ENCODE assay signal across 32 mouse cellular contexts in the genomic region with DNA sequence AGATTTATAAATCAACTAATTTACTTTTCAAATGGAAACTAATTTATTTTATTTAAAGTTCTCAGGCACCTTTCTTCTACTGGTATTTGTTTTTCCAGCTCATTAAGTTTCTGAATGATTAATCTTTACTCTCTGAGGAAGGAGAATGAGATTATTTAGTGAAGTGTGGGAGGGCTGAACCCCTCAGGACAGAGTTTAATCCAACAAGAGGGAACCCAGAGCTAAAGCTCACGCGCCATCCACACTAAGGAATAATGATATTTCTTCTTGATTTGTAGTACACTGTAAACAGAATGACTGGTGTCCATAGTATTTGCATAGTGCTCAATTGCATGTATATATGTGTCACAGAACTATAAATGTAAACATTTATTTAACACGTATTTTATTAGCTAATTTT.
"Had no signal": no experiment of that assay in that cellular context is flagged by ENCODE, and none has a peak within 500 bp of the region (broad histone marks: within the 10 kb centered on the region; RNA-seq: fewer than 3 reads in every experiment).

No protein-coding gene starts in this region.

- H3K36me3 ChIP-seq: heart, embryonic 10.5 days; heart, embryonic 12.5 days; heart, embryonic 13.5 days; heart, embryonic 15.5 days; hindbrain, embryonic 10.5 days; hindbrain, embryonic 12.5 days; hindbrain, embryonic 13.5 days; hindbrain, embryonic 15.5 days; intestine, embryonic 15.5 days had no signal

- H3K27me3 ChIP-seq: heart, embryonic 12.5 days; heart, embryonic 13.5 days; heart, embryonic 15.5 days; hindbrain, embryonic 12.5 days; hindbrain, embryonic 13.5 days; hindbrain, embryonic 15.5 days; intestine, embryonic 15.5 days had no signal

- H3K4me2 ChIP-seq: heart, embryonic 11.5 days; heart, embryonic 12.5 days; heart, embryonic 13.5 days; heart, embryonic 15.5 days; hindbrain, embryonic 12.5 days; hindbrain, embryonic 13.5 days; hindbrain, embryonic 14.5 days; hindbrain, embryonic 15.5 days; intestine, embryonic 15.5 days had no signal

- H3K27ac ChIP-seq: heart, adult 2 months; heart, embryonic 10.5 days; heart, embryonic 13.5 days; heart, embryonic 15.5 days; hindbrain, embryonic 10.5 days; hindbrain, embryonic 12.5 days; hindbrain, embryonic 13.5 days; hindbrain, embryonic 14.5 days; hindbrain, embryonic 15.5 days; hindbrain, postnatal 0 days; intestine, embryonic 15.5 days; layer of hippocampus, adult 2 months; left cerebral cortex, adult 2 months had no signal

- ATAC-seq: hindbrain, embryonic 16.5 days; hindbrain, postnatal 0 days; inflammation-experienced regulatory T-cells, adult 6 months; intestine, embryonic 15.5 days; intestine, embryonic 16.5 days; intestine, postnatal 0 days had no signal

- H3K9me3 ChIP-seq: heart, embryonic 10.5 days; heart, embryonic 12.5 days; heart, embryonic 13.5 days; heart, embryonic 15.5 days; hindbrain, embryonic 10.5 days; hindbrain, embryonic 12.5 days; hindbrain, embryonic 13.5 days; intestine, embryonic 15.5 days had no signal

- H3K9ac ChIP-seq: heart, embryonic 12.5 days; heart, embryonic 13.5 days; heart, embryonic 15.5 days; hindbrain, embryonic 12.5 days; hindbrain, embryonic 13.5 days; hindbrain, embryonic 14.5 days; hindbrain, embryonic 15.5 days; intestine, embryonic 15.5 days had no signal

- DNase-seq: heart, adult 18-20 months; heart, adult 2 months; heart, postnatal 10 days; heart, postnatal 14 days; heart, postnatal 36 days; heart, postnatal 4 days; kidney, adult 18-20 months; kidney, adult 8-10 months; kidney, adult 9 months; kidney, postnatal 10 days; kidney, postnatal 36 days; kidney, postnatal 4 days; layer of hippocampus, adult 9-11 months; layer of hippocampus, postnatal 36 days had no signal

- H3K4me3 ChIP-seq: heart, adult 2 months; heart, embryonic 10.5 days; heart, embryonic 12.5 days; heart, embryonic 13.5 days; heart, embryonic 15.5 days; hindbrain, embryonic 10.5 days; hindbrain, embryonic 12.5 days; hindbrain, embryonic 13.5 days; hindbrain, embryonic 15.5 days; intestine, embryonic 15.5 days; layer of hippocampus, adult 2 months; left cerebral cortex, adult 2 months had no signal

- H3K4me1 ChIP-seq: heart, embryonic 10.5 days; heart, embryonic 12.5 days; heart, embryonic 13.5 days; heart, embryonic 15.5 days; hindbrain, embryonic 10.5 days; hindbrain, embryonic 12.5 days; hindbrain, embryonic 13.5 days; hindbrain, embryonic 15.5 days; intestine, embryonic 15.5 days had no signal
